Mouse (Mus musculus) CH12.LX (cell line): ENCODE measurements at regions not wholly inside any gene's neighbourhood (a gene's known extent, or its start where the extent isn't known, plus 50 kb on each side); places are given as distances from the start of the nearest gene placed in this dataset.

Experiments used
- BHLHE40 ChIP-seq: IDR thresholded peaks from 2 replicates; pipeline ENCODE4 v1.6.1; 2011; ENCODE audit warnings: mild to moderate bottlenecking, low read depth, low read length, improper control_type of control experiment
- CHD2 ChIP-seq: IDR thresholded peaks from 2 replicates; pipeline ENCODE4 v1.6.1; 2011; ENCODE audit warnings: low read length, improper control_type of control experiment
- CTCF ChIP-seq, 2 experiments: IDR thresholded peaks in 1 of 2; conservative IDR thresholded peaks in 1 of 2; 2 replicates each; pipeline ENCODE4 v1.5.1; 2011 to 2012; ENCODE audit warnings: low read depth in 2 of 2, low read length in 2 of 2, improper control_type of control experiment in 1 of 2, inconsistent platforms in 1 of 2, mild to moderate bottlenecking in 1 of 2, moderate library complexity in 1 of 2
- EP300 ChIP-seq: IDR thresholded peaks from 2 replicates; pipeline ENCODE4 v1.6.1; 2011; ENCODE audit warnings: low read length, improper control_type of control experiment
- KAT2A ChIP-seq: IDR thresholded peaks from 2 replicates; pipeline ENCODE4 v1.6.1; 2012; ENCODE audit warnings: low read length, improper control_type of control experiment, inconsistent platforms; ENCODE audit not compliant: insufficient replicate concordance
- MAZ ChIP-seq: IDR thresholded peaks from 2 replicates; pipeline ENCODE4 v1.6.1; 2012; ENCODE audit warnings: low read depth, mild to moderate bottlenecking, inconsistent platforms, low read length, improper control_type of control experiment, moderate library complexity
- POLR2A ChIP-seq: IDR thresholded peaks from 2 replicates; pipeline ENCODE4 v1.6.1; 2011; ENCODE audit warnings: low read depth, mild to moderate bottlenecking, improper control_type of control experiment, low read length

DNA sequence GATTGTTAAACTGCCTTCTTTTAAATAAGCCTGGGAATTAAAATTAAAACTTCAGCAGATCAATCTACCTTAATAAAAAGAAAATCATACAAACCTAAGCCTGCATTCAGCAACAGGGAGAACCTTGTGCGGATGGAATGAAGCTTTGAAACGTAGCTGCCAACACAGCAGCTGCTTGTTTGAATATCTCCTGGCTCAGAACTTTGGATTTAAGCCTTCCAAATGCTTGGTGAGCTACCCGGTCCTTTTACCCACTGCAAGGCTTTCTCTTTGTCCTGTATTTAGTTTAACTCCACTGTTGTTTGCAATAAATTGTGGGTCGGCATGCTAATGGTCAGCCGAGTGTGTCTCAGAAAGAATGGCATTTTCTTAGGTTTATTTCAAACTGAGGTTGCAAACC, 169.7 kb upstream of the Veph1 start:
- TF ChIP-seq CTCF (conservative IDR thresholded peaks at IDR 0.05 in 1 of 2, IDR thresholded peaks at IDR 0.05 in 1 of 2; ENCODE audit: low read depth in 2 of 2, low read length in 2 of 2): no peak
- no peak for TF ChIP-seq EP300
- TF ChIP-seq KAT2A: no peak
- TF ChIP-seq BHLHE40: no peak
- no peak for TF ChIP-seq POLR2A
- no peak for TF ChIP-seq CHD2
- TF ChIP-seq MAZ: no peak
